Mouse (Mus musculus): Measurements from ENCODE around the gene Slc13a3. TPM values are rescaled to one million over a fixed set of nuclear protein-coding genes. Genes with fewer than 3 reads are reported as not detected.

Gene Slc13a3
- polyA plus RNA-seq, 1 experiment = not detected

DNA sequence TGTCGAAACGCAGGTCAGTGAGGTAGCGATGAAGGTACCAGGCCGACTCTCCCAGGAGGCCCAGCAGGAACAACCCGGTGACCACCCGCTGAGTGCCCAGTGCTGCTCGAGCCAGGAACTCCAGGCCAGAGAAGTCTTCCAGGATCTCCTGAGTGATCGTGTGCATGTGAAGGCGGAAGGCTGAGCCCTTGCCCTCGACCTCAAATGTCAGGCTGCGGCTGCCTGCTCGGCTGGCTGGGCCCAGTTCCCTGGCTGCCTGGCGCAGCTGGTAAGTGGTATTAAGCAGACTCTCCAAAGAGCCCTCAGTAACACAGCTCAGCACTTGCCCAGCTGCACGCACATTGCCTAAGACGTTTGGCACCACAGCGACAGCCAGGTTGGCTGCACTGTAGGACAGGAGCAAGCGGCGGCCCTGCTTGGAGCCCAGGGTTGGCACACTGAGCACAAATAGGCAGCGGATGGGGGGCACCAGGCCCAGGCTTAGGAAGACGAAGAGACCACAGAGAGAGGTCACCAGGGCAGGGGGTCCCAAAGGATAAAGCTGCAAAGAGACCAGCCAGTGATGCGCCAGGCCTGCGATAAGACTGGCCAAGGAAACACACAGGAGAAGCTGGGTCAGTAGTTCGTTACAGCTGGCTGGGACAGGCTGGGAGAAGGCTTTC is 75.4 kb downstream of the Slc13a3 start:
- no peak for TF ChIP-seq GATA1 (IDR thresholded peaks at IDR 0.05; ENCODE audit: low read length)

- no peak for TF ChIP-seq GATA1 (IDR thresholded peaks at IDR 0.05; ENCODE audit: low read length)
These were observed 76.1 kb downstream of the Slc13a3 start for GRCm38 (mm10) chr2:165396831-165397501.

- TF ChIP-seq GATA1 (IDR thresholded peaks at IDR 0.05; ENCODE audit: low read length) = no peak
These were observed 80.9 kb downstream of the Slc13a3 start for GRCm38 (mm10) chr2:165392156-165392555.

- no peak for TF ChIP-seq GATA1 (IDR thresholded peaks at IDR 0.05; ENCODE audit: low read length)
These were observed 81.5 kb downstream of the Slc13a3 start for GRCm38 (mm10) chr2:165391561-165391960.

DNA sequence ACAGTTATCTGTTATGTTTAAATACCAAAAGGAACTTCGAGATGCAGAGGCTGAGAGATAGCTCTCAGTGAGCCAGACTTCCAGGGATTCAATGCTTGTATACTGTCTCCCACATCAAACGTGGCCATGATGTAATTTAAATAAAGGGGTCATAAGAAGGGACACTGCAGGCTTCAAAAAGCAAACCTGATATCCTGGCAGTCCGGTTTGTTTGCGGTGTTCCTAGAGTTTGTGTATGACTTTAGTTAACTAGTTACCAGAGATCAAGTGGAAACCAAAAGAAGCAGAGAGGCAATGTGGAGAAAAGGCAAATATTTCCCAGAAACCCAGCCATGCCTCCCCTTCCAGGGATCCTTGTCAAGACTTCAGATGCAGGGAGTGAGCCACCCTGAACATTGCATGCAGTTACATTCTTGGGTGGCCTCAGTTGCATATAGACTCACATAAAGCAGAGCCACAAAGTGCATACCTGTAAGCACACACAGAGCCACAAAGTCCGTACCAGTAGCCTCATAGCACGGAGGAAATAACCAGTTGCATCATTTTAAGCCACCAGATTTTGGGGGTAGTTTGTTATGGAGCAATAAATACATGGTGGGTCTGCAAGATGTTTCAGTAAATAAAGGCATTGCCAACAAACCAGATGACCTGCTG is 83.6 kb downstream of the Slc13a3 start:
- no peak for TF ChIP-seq GATA1 (IDR thresholded peaks at IDR 0.05; ENCODE audit: low read length)

GRCm38 (mm10) chr2:165387844-165388495 is 85.1 kb downstream of the Slc13a3 start, which contains the start of gene Zfp334:
Gene Zfp334, minus strand, starts transcription at chr2:165388259.
- TF ChIP-seq GATA1 (IDR thresholded peaks at IDR 0.05; ENCODE audit: low read length) = no peak

GRCm38 (mm10) chr2:165387370-165387769 is 85.7 kb downstream of the Slc13a3 start:
- no peak for TF ChIP-seq GATA1 (IDR thresholded peaks at IDR 0.05; ENCODE audit: low read length)

DNA sequence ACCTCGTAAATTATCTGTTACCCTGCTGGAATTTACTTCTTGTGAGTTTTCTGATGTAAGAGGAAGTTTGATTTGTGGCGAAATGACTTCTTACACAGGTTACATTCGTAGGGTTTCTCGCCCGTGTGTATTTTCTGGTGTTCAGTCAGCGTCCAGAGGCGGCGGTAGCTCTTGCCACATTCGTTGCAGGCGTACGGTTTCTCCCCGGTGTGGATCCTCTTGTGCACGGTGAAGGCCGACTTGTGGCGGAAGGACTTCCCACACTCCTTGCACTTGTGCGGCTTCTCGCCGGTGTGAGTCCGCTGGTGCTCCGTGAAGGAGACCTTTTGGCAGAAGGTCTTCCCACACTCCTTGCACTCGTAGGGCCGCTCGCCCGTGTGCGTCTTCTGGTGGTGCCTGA is 93.0 kb downstream of the Slc13a3 start:
- no peak for TF ChIP-seq GATA1 (IDR thresholded peaks at IDR 0.05; ENCODE audit: low read length)

DNA sequence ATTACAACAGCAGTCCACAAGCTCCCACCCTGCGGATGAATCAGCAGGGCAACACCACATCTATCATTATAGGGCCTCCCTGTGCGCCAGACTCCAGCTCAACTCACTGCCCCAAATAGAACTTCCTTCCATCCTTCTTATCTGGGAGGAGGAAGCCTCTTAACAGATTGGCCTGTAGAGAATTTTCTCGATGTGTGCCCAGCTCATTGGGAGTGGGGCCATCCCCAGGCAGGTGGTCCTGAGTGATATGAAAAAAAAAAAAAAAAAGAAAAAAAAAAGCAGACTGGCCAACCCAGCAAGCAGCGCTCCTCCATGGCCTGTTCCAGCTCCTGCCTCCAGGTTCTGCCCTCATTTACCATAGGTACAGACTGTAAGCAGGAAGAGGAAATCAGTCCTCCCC is 97.0 kb downstream of the Slc13a3 start:
- no peak for TF ChIP-seq GATA1 (IDR thresholded peaks at IDR 0.05; ENCODE audit: low read length)

DNA sequence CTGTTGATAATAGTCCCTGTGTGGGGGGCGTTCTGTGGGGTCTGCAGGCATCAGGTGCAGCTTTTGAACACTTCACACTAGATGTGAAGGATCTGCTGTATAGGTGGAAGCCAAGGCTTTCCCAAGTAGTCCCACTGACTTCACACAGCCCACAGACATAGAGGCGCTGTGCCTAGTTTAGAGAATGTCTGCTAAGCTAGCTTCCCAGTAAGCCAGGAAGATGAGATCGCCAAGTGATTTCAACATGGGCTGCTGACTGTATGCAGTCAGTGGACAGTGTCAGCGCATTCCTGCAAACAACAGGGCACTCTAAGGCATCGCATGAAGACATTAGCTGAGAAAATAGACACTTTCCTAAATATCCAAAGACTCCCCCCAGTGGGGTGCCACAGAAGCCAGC is 97.6 kb downstream of the Slc13a3 start:
- no peak for TF ChIP-seq GATA1 (IDR thresholded peaks at IDR 0.05; ENCODE audit: low read length)

- TF ChIP-seq GATA1 (IDR thresholded peaks at IDR 0.05; ENCODE audit: low read length) = no peak
These were observed 102.0 kb downstream of the Slc13a3 start for GRCm38 (mm10) chr2:165371066-165371465.

DNA sequence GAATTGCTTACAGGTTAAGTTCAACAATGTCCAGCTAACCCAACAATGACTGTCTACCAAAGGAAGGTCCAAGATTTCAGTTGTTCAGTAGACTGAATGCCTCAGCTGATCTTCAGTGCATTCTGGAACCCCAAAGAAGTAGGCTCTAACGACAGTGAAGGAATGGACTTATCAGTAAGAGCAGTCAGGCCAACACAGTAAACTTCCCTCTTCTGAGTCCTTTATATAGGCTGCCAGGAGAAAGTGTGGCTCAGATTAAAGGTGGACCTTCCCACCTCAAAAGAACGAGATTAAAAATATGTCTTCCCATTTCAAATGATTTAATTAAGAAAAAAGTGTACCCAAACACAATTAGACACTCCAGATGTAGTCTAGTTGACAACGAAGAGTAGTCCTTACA is 102.7 kb downstream of the Slc13a3 start:
- no peak for TF ChIP-seq GATA1 (IDR thresholded peaks at IDR 0.05; ENCODE audit: low read length)

DNA sequence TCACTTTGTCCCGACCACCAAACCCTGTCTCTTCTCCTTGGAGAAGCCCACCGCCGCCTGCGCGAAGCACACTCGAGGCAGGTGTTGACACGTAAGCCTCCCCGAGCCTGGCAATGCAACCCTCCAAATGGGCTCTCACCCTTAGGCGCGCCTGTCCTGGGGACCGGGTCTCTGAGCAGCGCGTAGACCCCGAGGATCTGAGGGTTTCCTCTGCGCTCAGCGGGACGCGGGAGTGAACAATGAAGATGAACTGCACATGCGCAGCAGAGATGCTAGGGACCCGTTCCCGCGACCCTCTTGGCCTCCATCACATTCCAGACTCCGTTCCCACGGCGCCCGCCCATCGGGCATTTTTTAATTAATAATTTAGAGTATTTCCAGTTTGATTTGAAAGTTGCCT is 104.5 kb downstream of the Slc13a3 start, which contains the start of gene Zfp663:
Gene Zfp663 (minus strand): TSS at position 234 of the 400 bp plus-strand sequence.
- no peak for TF ChIP-seq GATA1 (IDR thresholded peaks at IDR 0.05; ENCODE audit: low read length)

GRCm38 (mm10) chr2:165367868-165368439 is 105.1 kb downstream of the Slc13a3 start:
- no peak for TF ChIP-seq GATA1 (IDR thresholded peaks at IDR 0.05; ENCODE audit: low read length)

DNA sequence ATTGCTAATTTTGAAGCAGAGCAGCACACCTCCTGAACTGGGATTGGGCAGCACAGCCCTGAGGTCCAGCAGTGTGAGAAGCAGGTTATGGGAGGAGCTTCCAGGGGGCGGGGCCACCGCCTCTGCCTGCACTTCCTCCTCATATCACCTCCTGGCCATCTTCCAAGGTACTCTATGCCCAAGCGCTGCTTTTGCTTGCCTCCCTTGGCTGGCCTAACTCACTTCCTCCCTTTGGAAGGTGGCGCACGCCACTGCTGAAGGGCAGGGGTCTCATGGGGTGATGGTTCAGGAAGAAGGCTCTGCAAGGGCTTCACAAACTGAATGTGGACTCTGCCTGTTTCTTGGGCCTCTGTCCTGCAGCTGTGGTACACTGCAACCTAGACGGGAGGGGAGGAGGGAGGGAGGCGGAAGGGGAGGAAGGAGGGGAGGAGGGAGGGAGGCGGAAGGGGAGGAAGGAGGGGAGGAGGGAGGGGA is 105.9 kb downstream of the Slc13a3 start:
- TF ChIP-seq GATA1 (IDR thresholded peaks at IDR 0.05; ENCODE audit: low read length) = no peak
